Mouse (Mus musculus): ENCODE measurements around the gene Inafm1.

DNA sequence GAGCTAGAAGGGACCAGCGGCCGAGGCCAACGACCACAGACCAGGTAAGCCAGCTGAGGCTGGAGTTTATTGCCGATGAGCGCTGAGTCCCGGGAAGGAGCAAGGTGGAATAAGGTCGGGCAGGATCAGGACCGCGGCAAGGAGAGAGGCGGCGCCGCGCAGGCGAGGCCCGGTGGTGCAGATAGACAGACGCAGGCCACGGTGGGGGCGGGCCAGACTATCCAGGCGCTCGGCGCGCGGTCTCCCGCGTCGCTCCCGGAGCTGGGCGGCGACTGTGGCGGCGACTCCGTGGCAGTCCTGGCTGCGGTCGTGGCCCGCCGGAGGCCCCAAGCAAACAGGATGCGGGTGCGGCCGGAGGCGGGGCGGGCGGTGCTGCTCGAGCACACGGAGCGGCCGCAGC lies 736 bp downstream of the Inafm1 start:
- TF ChIP-seq CTCF (IDR thresholded peaks at IDR 0.05; ENCODE audit: extremely low read depth, insufficient read depth, insufficient read length, insufficient replicate concordance) (peak; percentile 11; the same call in 1 of the 2 replicates), POLR2A (IDR thresholded peaks at IDR 0.05; ENCODE audit: low read depth, low read length) (no peak)
